Mouse (Mus musculus) erythroblast, embryonic 14.5 days (primary cell): Measurements from ENCODE around the gene Olfr18. TPM values are rescaled to one million over a fixed set of nuclear protein-coding genes. Genes with fewer than 3 reads are reported as not detected.

ENCODE experiments used
- H3K27me3 ChIP-seq: 2 replicates; pipeline ENCODE4 v1.6.1; 2012; ENCODE audit warnings: inconsistent platforms; ENCODE audit not compliant: control insufficient read depth
- H3K36me3 ChIP-seq: 2 replicates; pipeline ENCODE4 v1.6.1; 2012; ENCODE audit warnings: mild to moderate bottlenecking, inconsistent platforms; ENCODE audit not compliant: control insufficient read depth
- H3K4me1 ChIP-seq: 2 replicates; pipeline ENCODE4 v1.6.1; 2012; ENCODE audit warnings: inconsistent platforms; ENCODE audit not compliant: control insufficient read depth
- H3K4me3 ChIP-seq: replicated peaks from 2 replicates; pipeline ENCODE3; 2012; ENCODE audit warnings: moderate library complexity, mild to moderate bottlenecking, inconsistent platforms
- H3K9me3 ChIP-seq: 2 replicates; pipeline ENCODE4 v1.6.1; 2012; ENCODE audit warnings: low read length, inconsistent platforms, mixed read lengths; ENCODE audit not compliant: control insufficient read depth
- GATA1 ChIP-seq: IDR thresholded peaks from 2 replicates; pipeline ENCODE4 v1.6.1; 2012; ENCODE audit warnings: low read length, inconsistent platforms, mixed read lengths
- TAL1 ChIP-seq: IDR thresholded peaks from 3 replicates; pipeline ENCODE4 v1.6.1; 2012; ENCODE audit warnings: low read length, inconsistent platforms, mixed read lengths
- polyA plus RNA-seq: library from polyadenylated mRNA; stranded (reverse); fragments of >175 nt; gene quantifications from 2 replicates; pipeline ENCODE4 v1.2.3, GENCODE M21; 2012

Gene Olfr18
- polyA plus RNA-seq, 1 experiment = not detected

DNA sequence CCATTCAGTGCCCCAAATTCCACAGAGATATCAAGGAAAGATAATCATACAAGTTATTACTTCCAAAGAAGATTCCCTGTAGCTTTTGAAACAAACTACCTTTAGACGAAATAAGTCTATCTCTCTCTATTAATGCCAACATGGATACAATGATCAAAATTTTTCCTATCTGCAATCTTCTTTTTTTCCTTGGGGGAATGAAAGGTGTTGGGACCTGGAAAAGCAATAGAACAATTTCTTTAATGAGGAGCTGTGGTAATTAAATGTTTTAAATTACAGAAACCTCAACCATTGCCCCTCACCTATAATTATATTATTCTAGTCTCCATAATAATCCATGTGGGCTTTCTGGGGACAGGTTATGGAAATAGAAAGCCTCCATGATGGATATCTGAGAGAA, 53.8 kb downstream of the Olfr18 start, which contains the start of gene Olfr39:
Olfr39 (plus strand) TSS at position 301 of the 400 bp plus-strand sequence.
- TF ChIP-seq GATA1 = no peak
- TF ChIP-seq TAL1 = no peak
- Histone ChIP-seq H3K4me3 (no peak within 1 kb of the TSS), H3K4me1 (no peaks in the 10 kb centered on the region), H3K9me3 (no peaks in the 10 kb centered on the region), H3K36me3 (no peaks in the 10 kb centered on the region), H3K27me3 (no peaks in the 10 kb centered on the region)

Other genes starting within 250 kb of the Olfr18 start
- gene Olfr868, start 237.5 kb downstream of the Olfr18 start, polyA plus RNA-seq = not detected in 2 replicates
- not detected in 2 replicates for gene Olfr869, start 207.1 kb downstream of the Olfr18 start, polyA plus RNA-seq
- gene Olfr870, start 162.0 kb downstream of the Olfr18 start, polyA plus RNA-seq = 0.01 TPM in 1 of 2 replicates, not detected in the other
- gene Olfr871, start 123.9 kb downstream of the Olfr18 start, polyA plus RNA-seq = not detected in 2 replicates
- not detected in 2 replicates for gene Olfr872, start 99.0 kb downstream of the Olfr18 start, polyA plus RNA-seq
- not detected in 2 replicates for gene Olfr39, start 53.7 kb downstream of the Olfr18 start, polyA plus RNA-seq
- not detected in 2 replicates for gene Olfr873, start 37.6 kb downstream of the Olfr18 start, polyA plus RNA-seq
- gene Zfp560, start 49.1 kb upstream of the Olfr18 start, polyA plus RNA-seq = 0.04 and 0.06 TPM in 2 replicates
- gene Zfp26, start 124.1 kb upstream of the Olfr18 start, polyA plus RNA-seq = under 0.01 and 0.01 TPM in 2 replicates
- gene Zfp426, start 156.7 kb upstream of the Olfr18 start, polyA plus RNA-seq = 0.08 and 0.44 TPM in 2 replicates
- 0.03 and 0.04 TPM in 2 replicates for gene Zfp266, start 185.3 kb upstream of the Olfr18 start, polyA plus RNA-seq
- 0.11 and 0.13 TPM in 2 replicates for gene Zfp846, start 245.2 kb upstream of the Olfr18 start, polyA plus RNA-seq